Mouse (Mus musculus) kidney, postnatal 36 days (tissue): ENCODE data around the gene Ppp1r3d.
A peak's percentile ranks its signal among the peaks of the same experiment; 100 is the strongest.

Experiments used
- DNase-seq, 2 experiments: peaks; one replicate each; pipeline ENCODE4 v3.0.0; 2021 to 2022; ENCODE audit warnings: mixed read lengths in 2 of 2

Ppp1r3d gene

GRCm38 (mm10) chr2:178413481-178414260 is 601 bp downstream of the Ppp1r3d start:
- DNase-seq: peak in 1 of 2 experiments; percentile 38

- no peak for DNase-seq
These were observed 1.2 kb downstream of the Ppp1r3d start for GRCm38 (mm10) chr2:178413081-178413480.

DNA sequence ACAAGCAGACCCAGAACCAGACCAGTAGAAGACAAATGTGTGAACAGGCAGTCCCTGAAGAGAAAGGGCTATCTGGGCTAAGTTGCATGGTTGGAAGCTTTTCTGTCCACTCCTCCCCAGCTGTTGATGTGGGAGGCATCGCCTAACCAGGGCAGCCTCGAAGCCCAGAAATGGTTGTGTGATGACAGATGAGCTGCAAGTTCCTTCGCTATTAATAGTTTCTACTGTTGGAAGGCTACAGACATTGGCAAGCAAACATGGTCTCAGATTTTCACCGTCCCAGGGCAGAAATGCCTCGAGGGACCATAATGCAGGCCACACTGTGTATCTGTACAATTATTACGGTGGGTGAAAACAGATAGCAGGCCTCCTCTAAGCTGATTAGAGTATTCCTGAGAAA is 1.7 kb downstream of the Ppp1r3d start:
- no peak for DNase-seq

- DNase-seq: no peak
These were observed 4.0 kb downstream of the Ppp1r3d start for GRCm38 (mm10) chr2:178410286-178410685.

DNA sequence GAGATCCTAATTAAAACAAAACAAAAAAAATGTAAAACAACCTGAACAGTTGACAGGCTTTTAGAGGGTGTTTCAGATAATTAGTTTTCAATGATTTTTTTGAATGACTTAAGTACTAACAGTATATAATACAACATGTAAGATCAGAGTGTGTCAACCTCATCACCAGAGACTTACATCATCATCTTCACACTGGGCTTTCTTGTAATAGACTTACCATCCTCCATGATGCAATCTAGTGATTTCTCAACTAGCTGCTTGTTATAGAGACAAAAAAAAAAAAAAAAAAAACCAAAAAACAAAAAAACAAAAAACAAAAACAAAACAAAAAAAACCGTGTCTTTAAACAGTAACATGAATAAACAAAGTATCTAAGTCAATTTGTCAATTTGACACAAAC is 5.2 kb downstream of the Ppp1r3d start:
- no peak for DNase-seq

GRCm38 (mm10) chr2:178407053-178407815 is 7.0 kb downstream of the Ppp1r3d start, which contains the start of gene Sycp2:
Sycp2 (minus strand) TSS chr2:178407685.
- DNase-seq: no peak
